Mouse (Mus musculus) forebrain, embryonic 12.5 days (tissue): ENCODE results near the gene Ccdc157. TPM values are rescaled to one million over a fixed set of nuclear protein-coding genes. Genes with fewer than 3 reads are reported as not detected.
"Not testable (repeated sequence)": the region's sequence is repeated elsewhere in the genome, so short reads cannot be mapped to it uniquely, and the experiment has no call there.

Experiments
- ATAC-seq: fragments of 200-750 bp; cut with Nextera tagmentation; 2 replicates; pipeline ENCODE4 v1.8.0; 2017; ENCODE audit warnings: moderate TSS enrichment; ENCODE audit not compliant: low FRiP score
- H3K27ac ChIP-seq: fragments of 300-500 bp; sonication (generic); 2 replicates; pipeline ENCODE4 v1.5.1; 2016; ENCODE audit warnings: mild to moderate bottlenecking
- H3K27me3 ChIP-seq: fragments of 300-500 bp; sonication (generic); 2 replicates; pipeline ENCODE4 v1.6.1; 2016; ENCODE audit warnings: mild to moderate bottlenecking
- H3K36me3 ChIP-seq: fragments of 300-500 bp; sonication (generic); replicated peaks from 2 replicates; pipeline ENCODE4 v1.6.1; 2016; ENCODE audit warnings: mild to moderate bottlenecking
- H3K4me1 ChIP-seq: fragments of 300-500 bp; sonication (generic); 2 replicates; pipeline ENCODE4 v1.6.1; 2016
- H3K4me2 ChIP-seq: fragments of 300-500 bp; sonication (generic); 2 replicates; pipeline ENCODE4 v1.6.1; 2016; ENCODE audit warnings: mild to moderate bottlenecking, moderate library complexity
- H3K4me3 ChIP-seq: fragments of 300-500 bp; sonication (generic); replicated peaks from 2 replicates; pipeline ENCODE4 v1.5.1; 2016; ENCODE audit warnings: mild to moderate bottlenecking
- H3K9ac ChIP-seq: fragments of 300-500 bp; sonication (generic); 2 replicates; pipeline ENCODE4 v1.6.1; 2016; ENCODE audit warnings: mild to moderate bottlenecking
- H3K9me3 ChIP-seq: fragments of 300-500 bp; sonication (generic); 2 replicates; pipeline ENCODE4 v1.6.1; 2016
- WGBS: fragments of 180-500 bp; shearing (Covaris S2); methylation state at CpG from one replicate; pipeline ENCODE4 v1.1.7; 2016; 5-methylcytosine and 5-hydroxymethylcytosine counted together
- polyA plus RNA-seq: library from polyadenylated mRNA; unstranded; fragments of >200 nt; fragmentation: Nextera tagmentation; extraction: Ambion mirVana; gene quantifications from 2 replicates; pipeline ENCODE4 v1.2.1, GENCODE M21; 2016

Ccdc157 gene
- polyA plus RNA-seq, 1 experiment from 2014 or later = 7.4 TPM

DNA sequence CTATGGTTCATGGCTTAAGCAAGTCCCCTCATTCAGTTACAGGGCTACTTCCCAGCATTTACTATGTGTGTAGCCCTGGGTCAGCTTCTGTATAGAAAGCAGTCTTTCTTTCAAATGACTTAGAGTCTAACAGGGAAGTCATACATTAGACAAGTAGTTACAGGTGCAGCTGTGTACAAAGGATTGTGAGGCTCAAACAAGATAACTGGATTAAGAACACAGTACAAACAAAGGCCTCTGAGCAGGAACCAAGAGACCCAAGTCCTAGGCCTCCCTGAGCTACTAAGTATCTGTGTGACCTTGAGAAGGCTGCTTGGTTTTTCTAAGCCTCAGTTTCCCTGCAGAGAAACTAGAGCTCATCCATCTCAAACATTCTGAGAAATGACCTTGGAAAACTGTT lies 33.3 kb upstream of the Ccdc157 start:
- Histone ChIP-seq H3K4me2 (no peak overlapping the region), H3K4me1 (0 out of 2 replicates have a peak, but pooled peaks cover 2% of the 10 kb centered on the region), H3K9ac (no peak overlapping the region), H3K36me3 (no peaks in the 10 kb centered on the region), H3K9me3 (no peaks in the 10 kb centered on the region), H3K4me3 (no peak overlapping the region), H3K27ac (no peak overlapping the region), H3K27me3 (no peaks in the 10 kb centered on the region)
- ATAC-seq = no peak

DNA sequence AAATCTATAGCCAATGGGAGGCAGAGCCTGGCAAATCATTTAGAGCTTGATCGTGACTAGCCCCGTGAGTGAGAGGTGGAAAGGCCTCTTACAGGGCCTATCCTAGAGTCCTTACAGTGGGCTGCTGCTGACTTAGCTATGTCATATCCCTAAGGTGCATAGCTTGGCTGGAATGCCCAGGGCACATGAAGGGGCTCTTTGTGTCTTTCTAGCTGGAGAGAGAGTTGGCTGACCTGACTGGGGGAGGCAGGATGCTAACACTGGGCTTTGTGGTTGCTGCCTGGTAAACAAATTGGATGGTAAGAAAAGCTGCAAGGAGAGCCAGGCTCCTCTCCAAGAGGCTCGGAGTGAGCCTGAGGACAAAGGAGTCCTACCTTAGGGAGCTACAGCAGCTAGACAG lies 32.7 kb upstream of the Ccdc157 start:
- Histone ChIP-seq H3K36me3 (no peaks in the 10 kb centered on the region), H3K9me3 (no peaks in the 10 kb centered on the region), H3K4me2 (no peak overlapping the region), H3K4me1 (peaks cover 8% of the 10 kb centered on the region), H3K27ac (no peak overlapping the region), H3K4me3 (no peak overlapping the region), H3K27me3 (no peaks in the 10 kb centered on the region), H3K9ac (no peak overlapping the region)
- WGBS = 63% methylated on average over 3 of the region's 3 CpGs
- ATAC-seq = no peak

DNA sequence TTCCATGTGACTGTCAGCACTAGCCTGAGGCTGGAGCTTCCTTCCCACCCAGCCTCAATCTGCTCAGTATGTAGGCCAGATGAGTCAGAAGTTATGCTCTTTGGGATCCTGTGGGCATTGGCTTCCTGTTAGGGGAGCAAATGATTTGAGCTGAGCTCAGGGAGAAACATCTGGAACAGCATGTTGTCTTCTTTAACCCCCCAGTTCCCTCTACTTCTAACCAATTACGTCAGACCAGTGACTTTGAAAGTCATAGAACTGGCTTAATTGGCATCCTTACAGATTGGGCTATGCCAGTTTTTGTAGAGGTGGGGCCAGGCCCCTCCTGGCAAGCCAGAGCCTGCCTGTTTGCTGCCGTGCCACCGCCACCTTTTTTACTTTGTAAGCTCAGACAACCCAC lies 30.6 kb upstream of the Ccdc157 start:
- H3K4me1 ChIP-seq = peaks cover 17% of the 10 kb centered on the region
- no peak overlapping the region for H3K4me3 ChIP-seq
- no peak overlapping the region for H3K9ac ChIP-seq
- H3K36me3 ChIP-seq = no peaks in the 10 kb centered on the region
- ATAC-seq = no peak
- H3K27ac ChIP-seq = no peak overlapping the region
- H3K27me3 ChIP-seq = no peaks in the 10 kb centered on the region
- no peak overlapping the region for H3K4me2 ChIP-seq
- WGBS = 51% methylated on average over 3 of the region's 3 CpGs
- H3K9me3 ChIP-seq = no peaks in the 10 kb centered on the region

DNA sequence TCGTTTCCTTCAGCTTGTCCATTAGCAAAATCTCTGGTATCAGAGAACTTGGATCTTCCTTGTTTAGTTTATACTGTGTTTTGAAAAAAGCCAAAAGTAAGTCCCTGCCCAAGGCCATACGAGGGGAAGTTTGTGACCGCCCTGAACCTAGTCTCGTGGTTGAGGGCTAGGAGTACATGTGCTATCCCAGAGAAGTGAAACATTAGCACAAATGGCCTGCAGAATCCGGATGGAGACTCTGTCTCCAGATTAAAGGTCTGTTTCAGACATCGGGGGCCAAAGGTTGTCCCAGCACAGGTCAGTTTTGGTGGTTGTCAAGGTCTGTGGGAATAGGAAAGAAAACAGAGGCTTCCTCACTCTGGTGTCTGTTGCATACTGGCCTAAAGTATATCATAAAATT lies 29.1 kb upstream of the Ccdc157 start:
- Histone ChIP-seq H3K4me2 (no peak overlapping the region), H3K27me3 (no peaks in the 10 kb centered on the region), H3K9ac (no peak overlapping the region), H3K9me3 (no peaks in the 10 kb centered on the region), H3K36me3 (no peaks in the 10 kb centered on the region), H3K27ac (no peak overlapping the region), H3K4me1 (peaks cover 17% of the 10 kb centered on the region), H3K4me3 (no peak overlapping the region)
- no peak for ATAC-seq
- WGBS = 87% methylated on average over 6 of the region's 6 CpGs

DNA sequence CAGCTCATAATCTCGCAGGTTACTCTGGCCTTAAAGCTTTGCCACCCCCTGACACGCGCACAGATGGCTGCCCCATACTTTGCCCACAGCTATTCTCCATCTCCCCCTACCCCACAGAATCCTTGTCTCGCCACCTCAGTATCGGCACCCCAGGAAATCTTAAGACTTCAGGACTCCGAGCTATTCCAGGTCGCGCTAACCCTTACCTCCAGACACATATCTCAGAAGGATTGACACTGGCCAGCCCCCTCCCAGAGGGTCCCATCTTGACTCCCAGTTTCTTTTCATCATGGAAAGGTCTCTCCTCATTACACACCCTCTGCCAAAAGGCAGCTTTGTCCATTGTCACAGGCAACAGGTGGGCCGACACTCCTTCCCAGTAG lies 27.2 kb upstream of the Ccdc157 start:
- peak overlapping the region; percentile 87 for H3K9ac ChIP-seq
- peaks cover 17% of the 10 kb centered on the region for H3K4me1 ChIP-seq
- peak overlapping the region; percentile 70 for H3K4me2 ChIP-seq
- 18% methylated on average over 9 of the region's 9 CpGs for WGBS
- no peak overlapping the region for H3K27ac ChIP-seq
- 0 out of 2 replicates have a peak, but pooled peaks have one; percentile 8 for ATAC-seq
- H3K9me3 ChIP-seq = no peaks in the 10 kb centered on the region
- H3K27me3 ChIP-seq = no peaks in the 10 kb centered on the region
- H3K36me3 ChIP-seq = peaks cover 10% of the 10 kb centered on the region
- H3K4me3 ChIP-seq = peak overlapping the region; percentile 82

DNA sequence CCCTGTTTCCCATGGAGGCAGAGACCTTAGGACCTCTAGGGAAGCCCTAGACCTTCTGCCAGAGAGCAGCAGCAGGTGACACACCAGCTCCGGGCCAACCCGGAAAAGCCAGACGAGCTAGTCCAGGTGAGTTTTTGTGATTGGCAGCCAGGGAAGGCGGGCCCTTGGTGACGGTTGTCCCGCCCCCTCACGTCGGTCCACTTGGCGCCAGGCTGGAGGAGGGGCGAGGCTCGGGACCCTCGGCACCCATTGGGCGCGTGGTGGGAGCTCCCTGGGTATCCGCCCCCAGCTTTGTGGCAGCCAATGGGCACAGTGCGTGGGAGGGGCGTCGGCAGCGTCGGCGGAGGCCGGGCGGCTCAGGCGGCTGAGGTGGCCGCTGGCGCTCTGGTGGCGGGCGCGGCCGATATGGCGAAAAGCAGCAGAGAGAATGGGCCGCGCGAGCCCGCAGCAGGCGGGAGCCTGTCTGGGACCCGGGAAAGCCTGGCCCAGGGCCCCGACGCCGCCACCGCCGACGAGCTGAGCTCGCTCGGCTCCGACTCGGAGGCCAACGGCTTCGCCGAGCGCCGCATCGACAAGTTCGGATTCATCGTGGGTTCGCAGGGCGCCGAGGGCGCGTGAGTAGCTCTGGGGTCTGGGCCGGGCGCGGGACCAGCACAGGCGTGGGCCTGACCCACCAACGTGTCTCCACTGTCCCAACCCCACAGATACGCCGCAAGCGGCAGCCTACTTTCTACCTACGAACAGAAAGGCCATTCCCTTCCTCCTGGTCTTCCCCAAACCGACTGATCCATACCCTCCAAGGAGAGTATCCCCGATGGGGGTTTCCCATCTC lies 26.6 kb upstream of the Ccdc157 start, which contains the start of gene Tbc1d10a:
Gene Tbc1d10a, plus strand, starts transcription at position 304 of the 832 bp plus-strand sequence.
- WGBS = under 1% methylated on average over 71 of the region's 71 CpGs
- peak within 1 kb of the TSS; percentile 87 for H3K9ac ChIP-seq
- peaks cover 14% of the 10 kb centered on the region for H3K36me3 ChIP-seq
- H3K27me3 ChIP-seq = no peaks in the 10 kb centered on the region
- H3K4me2 ChIP-seq = peak within 1 kb of the TSS; percentile 70
- H3K9me3 ChIP-seq = no peaks in the 10 kb centered on the region
- H3K4me1 ChIP-seq = peaks cover 17% of the 10 kb centered on the region
- peak within 1 kb of the TSS; percentile 82 for H3K4me3 ChIP-seq
- H3K27ac ChIP-seq = peak within 1 kb of the TSS; percentile 39; the same call in 1 of the 2 replicates
- peak; percentile 100 for ATAC-seq

DNA sequence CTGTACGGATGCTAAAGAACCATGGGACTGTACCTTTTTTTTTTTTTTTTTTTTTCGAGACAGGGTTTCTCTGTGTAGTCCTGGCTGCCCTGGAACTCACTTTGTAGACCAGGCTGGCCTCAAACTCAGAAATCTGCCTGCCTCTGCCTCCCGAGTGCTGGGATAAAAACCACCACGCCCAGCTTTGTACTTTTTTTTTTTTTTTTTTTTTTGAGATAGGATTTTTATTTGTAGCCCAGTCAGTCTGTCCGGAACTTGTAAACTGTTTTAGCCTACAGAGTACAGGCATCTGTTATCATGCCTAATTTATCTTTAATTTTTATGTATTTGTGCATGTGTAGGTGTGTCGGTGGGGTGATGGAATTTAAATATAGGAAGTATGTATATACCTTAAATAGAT lies 25.4 kb upstream of the Ccdc157 start:
- Histone ChIP-seq H3K36me3 (peaks cover 27% of the 10 kb centered on the region), H3K4me1 (peaks cover 17% of the 10 kb centered on the region)
- not testable (repeated sequence) for ATAC-seq, H3K4me2 ChIP-seq, H3K9ac ChIP-seq, H3K27ac ChIP-seq, H3K9me3 ChIP-seq, H3K27me3 ChIP-seq, H3K4me3 ChIP-seq
- 88% methylated on average over 6 of the region's 6 CpGs for WGBS

DNA sequence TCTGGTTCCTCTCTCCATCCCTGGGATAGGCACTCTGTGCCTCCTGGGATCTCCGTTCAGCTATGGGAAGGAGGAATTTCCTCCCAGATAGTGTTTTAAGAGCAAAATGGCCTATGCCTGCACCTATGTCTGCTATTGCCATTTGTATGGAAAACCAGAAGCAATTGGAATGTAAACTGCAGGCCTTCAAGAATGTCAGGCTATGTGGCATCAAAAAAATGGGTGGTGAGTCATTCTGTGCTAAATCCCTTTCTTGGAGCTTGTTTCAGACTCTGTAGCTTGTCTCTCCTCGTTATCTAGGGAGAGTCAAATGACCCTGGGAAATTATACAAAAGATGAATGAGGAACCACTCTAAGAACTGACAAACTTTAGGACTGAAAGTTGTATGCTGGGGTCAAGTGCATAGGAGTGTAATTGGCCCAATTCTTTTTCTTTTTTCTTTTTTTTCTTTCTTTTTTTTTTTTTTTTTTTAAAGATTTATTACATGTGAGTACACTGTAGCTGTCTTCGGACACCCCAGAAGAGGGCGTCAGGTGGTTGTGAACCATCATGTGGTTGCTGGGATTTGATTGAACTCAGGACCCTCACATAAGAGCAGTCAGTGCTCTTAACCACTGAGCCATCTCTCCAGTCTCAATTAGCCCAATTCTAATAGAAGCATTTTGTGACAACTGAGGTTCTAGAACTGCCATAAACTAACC lies 24.3 kb upstream of the Ccdc157 start:
- no peak overlapping the region for H3K9ac ChIP-seq
- H3K4me3 ChIP-seq = no peak overlapping the region
- no peak for ATAC-seq
- peaks cover 14% of the 10 kb centered on the region for H3K4me1 ChIP-seq
- H3K9me3 ChIP-seq = no peaks in the 10 kb centered on the region
- H3K27ac ChIP-seq = peak overlapping the region; percentile 3; the same call in 1 of the 2 replicates
- peaks cover 37% of the 10 kb centered on the region for H3K36me3 ChIP-seq
- no peak overlapping the region for H3K4me2 ChIP-seq
- WGBS = 60% methylated on average over 4 of the region's 4 CpGs
- no peaks in the 10 kb centered on the region for H3K27me3 ChIP-seq

DNA sequence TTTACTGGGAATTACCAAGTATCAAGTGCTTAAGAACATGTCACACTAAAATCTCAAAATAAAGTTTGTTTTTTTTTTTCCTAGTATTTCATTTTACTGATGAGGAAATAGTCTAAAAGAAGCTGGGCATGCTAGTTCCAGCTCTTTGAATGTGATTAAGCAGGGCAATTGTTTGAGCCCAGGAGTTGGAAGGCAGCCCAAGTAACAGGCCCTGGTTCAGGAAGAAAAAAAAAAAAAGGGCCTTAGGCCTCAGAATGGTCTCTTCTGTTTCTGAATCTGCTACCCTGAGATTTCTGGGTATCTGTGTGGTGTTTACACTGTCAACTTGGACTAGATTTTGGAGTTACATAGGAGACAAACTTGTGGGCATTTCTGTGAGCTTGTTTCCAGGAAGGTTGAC lies 23.4 kb upstream of the Ccdc157 start:
- Histone ChIP-seq H3K4me1 (peaks cover 14% of the 10 kb centered on the region), H3K4me3 (no peak overlapping the region), H3K4me2 (no peak overlapping the region), H3K9me3 (no peaks in the 10 kb centered on the region), H3K9ac (no peak overlapping the region), H3K36me3 (peaks cover 46% of the 10 kb centered on the region), H3K27ac (no peak overlapping the region), H3K27me3 (no peaks in the 10 kb centered on the region)
- ATAC-seq = no peak

DNA sequence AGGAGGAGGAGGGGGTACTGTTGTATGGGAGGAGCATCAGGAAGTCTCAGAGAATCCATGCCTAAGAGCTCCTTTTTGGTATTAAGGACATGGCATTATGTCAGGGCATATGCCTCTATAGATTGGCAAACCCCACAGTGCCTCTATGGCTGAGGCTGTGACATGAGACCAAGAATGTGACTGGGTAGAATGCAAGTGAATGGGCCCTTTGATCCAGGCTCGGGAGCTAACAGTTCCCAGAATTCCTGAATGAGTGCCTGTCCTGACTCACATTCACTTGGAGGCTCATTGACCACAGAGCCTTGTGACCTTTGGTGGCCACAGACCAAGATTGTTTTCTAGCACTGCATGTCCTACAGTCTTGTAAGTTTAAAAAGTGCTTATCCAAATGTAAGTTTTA lies 22.0 kb upstream of the Ccdc157 start:
- H3K4me3 ChIP-seq = no peak overlapping the region
- 5% methylated on average over 1 of the region's 1 CpGs for WGBS

DNA sequence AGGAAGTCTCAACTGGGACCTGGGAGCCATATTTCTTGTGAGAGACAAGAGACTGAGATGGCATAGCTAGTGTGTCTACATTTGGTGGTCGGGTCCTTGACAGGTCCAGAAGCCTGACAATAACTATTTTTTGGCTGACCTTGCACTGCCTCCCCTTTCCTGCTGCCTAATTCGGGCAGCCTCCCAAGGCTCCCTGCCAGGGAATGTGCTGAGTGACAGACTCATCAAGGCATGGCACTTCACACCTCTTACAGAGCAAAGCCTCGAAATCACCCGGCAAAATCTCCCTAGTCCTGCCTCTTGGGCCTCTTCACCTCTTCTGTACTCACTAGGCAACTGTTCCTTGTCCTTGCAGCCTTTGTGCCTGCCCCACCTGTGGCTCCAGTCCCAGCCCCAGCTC lies 17.6 kb upstream of the Ccdc157 start:
- no peak for ATAC-seq
- 88% methylated on average over 4 of the region's 4 CpGs for WGBS
- no peak overlapping the region for H3K27ac ChIP-seq
- no peaks in the 10 kb centered on the region for H3K9me3 ChIP-seq
- peaks cover 98% of the 10 kb centered on the region for H3K36me3 ChIP-seq
- H3K27me3 ChIP-seq = no peaks in the 10 kb centered on the region
- H3K4me3 ChIP-seq = no peak overlapping the region
- no peak overlapping the region for H3K9ac ChIP-seq
- H3K4me1 ChIP-seq = no peaks in the 10 kb centered on the region
- no peak overlapping the region for H3K4me2 ChIP-seq

More for the DNA sequence above, 22.0 kb upstream of the Ccdc157 start:
- H3K27ac ChIP-seq = no peak overlapping the region
- peaks cover 2% of the 10 kb centered on the region; the same call in 1 of the 2 replicates for H3K4me1 ChIP-seq
- no peak overlapping the region for H3K4me2 ChIP-seq
- H3K9ac ChIP-seq = no peak overlapping the region
- H3K9me3 ChIP-seq = no peaks in the 10 kb centered on the region
- no peaks in the 10 kb centered on the region for H3K27me3 ChIP-seq
- peaks cover 61% of the 10 kb centered on the region for H3K36me3 ChIP-seq
- ATAC-seq = no peak

DNA sequence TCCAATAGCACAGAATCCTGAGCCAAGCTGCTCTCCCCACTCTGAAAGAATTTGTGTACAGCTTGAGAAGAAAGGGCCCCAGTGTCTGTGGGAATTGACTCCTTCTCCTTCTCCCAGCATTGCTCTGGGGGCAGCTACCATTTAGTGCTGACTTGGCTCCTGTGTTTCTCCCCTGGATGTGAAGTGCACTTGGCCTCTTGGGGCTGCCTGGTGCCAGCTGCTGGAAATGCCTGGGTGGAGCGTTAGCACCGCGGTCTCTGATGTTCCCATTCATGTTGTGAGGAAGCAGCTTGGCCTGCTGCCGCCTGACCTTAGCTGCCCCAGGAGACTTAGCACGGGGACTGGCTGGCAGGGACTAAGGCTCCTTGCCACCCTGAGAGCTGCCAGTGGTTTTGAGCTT lies 14.5 kb upstream of the Ccdc157 start:
- no peak overlapping the region for H3K4me2 ChIP-seq
- H3K4me1 ChIP-seq = no peaks in the 10 kb centered on the region
- ATAC-seq = no peak
- no peaks in the 10 kb centered on the region for H3K27me3 ChIP-seq
- H3K27ac ChIP-seq = no peak overlapping the region
- no peaks in the 10 kb centered on the region for H3K9me3 ChIP-seq
- no peak overlapping the region for H3K4me3 ChIP-seq
- no peak overlapping the region for H3K9ac ChIP-seq
- WGBS = 92% methylated on average over 5 of the region's 5 CpGs
- H3K36me3 ChIP-seq = peaks cover 99% of the 10 kb centered on the region
